Mouse (Mus musculus) liver, embryonic 11.5 days (tissue): ENCODE results near the gene Tcf15. TPM values are rescaled to one million over a fixed set of nuclear protein-coding genes. Genes with fewer than 3 reads are reported as not detected.

Source experiments
- ATAC-seq: fragments of 200-750 bp; cut with Nextera tagmentation; replicated peaks from 2 replicates; pipeline ENCODE4 v1.8.0; 2017; ENCODE audit warnings: moderate number of reproducible peaks, mild to moderate bottlenecking, moderate TSS enrichment, moderate library complexity; ENCODE audit not compliant: low FRiP score
- DNase-seq: peaks from one replicate; pipeline ENCODE4 v3.0.0-alpha.2; 2017; ENCODE audit warnings: low spot score
- H3K27ac ChIP-seq: fragments of 300-500 bp; sonication (generic); 2 replicates; pipeline ENCODE4 v1.5.1; 2014; ENCODE audit warnings: mild to moderate bottlenecking, low read depth, low read length, control low read depth
- H3K27me3 ChIP-seq: fragments of 300-500 bp; sonication (generic); replicated peaks from 2 replicates; pipeline ENCODE4 v1.6.1; 2014; ENCODE audit warnings: low read length, mixed read lengths; ENCODE audit not compliant: control insufficient read depth, insufficient read depth
- H3K36me3 ChIP-seq: fragments of 300-500 bp; sonication (generic); 2 replicates; pipeline ENCODE4 v1.6.1; 2014; ENCODE audit warnings: mild to moderate bottlenecking, low read length, moderate library complexity, mixed read lengths; ENCODE audit not compliant: control insufficient read depth, insufficient read depth
- H3K4me1 ChIP-seq: fragments of 300-500 bp; sonication (generic); replicated peaks from 2 replicates; pipeline ENCODE4 v1.6.1; 2014; ENCODE audit warnings: low read length, mixed read lengths; ENCODE audit not compliant: control insufficient read depth, insufficient read depth
- H3K4me2 ChIP-seq: fragments of 300-500 bp; sonication (generic); 2 replicates; pipeline ENCODE4 v1.6.1; 2014; ENCODE audit warnings: mild to moderate bottlenecking, control low read depth, moderate library complexity
- H3K4me3 ChIP-seq: fragments of 300-500 bp; sonication (generic); 2 replicates; pipeline ENCODE4 v1.5.1; 2014; ENCODE audit warnings: low read depth, low read length, control low read depth
- H3K9ac ChIP-seq: fragments of 300-500 bp; sonication (generic); 2 replicates; pipeline ENCODE4 v1.6.1; 2014; ENCODE audit warnings: low read depth, low read length, control low read depth
- H3K9me3 ChIP-seq: fragments of 300-500 bp; sonication (generic); 2 replicates; pipeline ENCODE4 v1.6.1; 2016; ENCODE audit warnings: low read length, inconsistent platforms, mixed read lengths; ENCODE audit not compliant: control insufficient read depth
- WGBS: fragments of 180-500 bp; shearing (Covaris S2); extraction: QIAGEN DNeasy Blood & Tissue Kit; methylation state at CpG from one replicate; pipeline ENCODE4 v1.1.7; 2014; 5-methylcytosine and 5-hydroxymethylcytosine counted together
- polyA plus RNA-seq: library from polyadenylated mRNA; unstranded; fragments of >200 nt; fragmentation: Nextera tagmentation; extraction: Ambion mirVana; gene quantifications from 2 replicates; pipeline ENCODE4 v1.2.1, GENCODE M21; 2014

The Tcf15 gene
- 2.6 and 2.8 TPM in 2 replicates for polyA plus RNA-seq

DNA sequence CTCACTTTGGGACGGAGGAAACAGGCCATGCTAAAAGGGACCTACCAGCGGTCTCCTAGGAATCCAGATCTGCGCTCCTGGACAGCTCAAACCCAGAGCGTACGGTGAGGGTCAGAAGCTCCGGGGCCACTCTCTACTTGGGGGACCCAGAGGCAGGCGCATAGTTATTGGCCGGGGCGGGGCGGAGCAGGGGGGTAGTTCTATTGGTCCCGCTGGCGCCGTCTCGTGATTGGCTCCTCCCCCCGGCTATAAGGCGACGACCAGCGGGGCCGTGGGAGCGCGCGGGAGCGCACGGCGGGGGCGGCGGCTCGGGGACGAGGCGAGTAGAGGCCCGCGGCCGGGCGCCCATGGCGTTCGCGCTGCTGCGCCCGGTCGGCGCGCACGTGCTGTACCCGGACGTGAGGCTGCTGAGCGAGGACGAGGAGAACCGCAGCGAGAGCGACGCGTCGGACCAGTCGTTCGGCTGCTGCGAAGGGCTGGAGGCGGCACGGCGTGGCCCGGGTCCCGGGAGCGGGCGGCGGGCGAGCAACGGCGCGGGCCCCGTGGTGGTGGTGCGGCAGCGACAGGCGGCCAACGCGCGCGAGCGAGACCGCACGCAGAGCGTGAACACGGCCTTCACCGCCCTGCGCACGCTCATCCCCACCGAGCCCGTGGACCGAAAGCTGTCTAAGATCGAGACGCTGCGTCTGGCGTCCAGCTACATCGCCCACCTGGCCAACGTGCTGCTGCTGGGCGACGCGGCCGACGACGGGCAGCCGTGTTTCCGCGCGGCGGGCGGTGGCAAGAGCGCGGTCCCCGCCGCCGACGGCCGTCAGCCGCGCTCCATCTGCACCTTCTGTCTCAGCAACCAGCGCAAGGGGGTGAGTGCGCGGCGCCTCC is at the start of gene Tcf15:
Gene Tcf15, plus strand, starts transcription at position 283 of the 879 bp plus-strand sequence.
- peaks cover 56% of the 10 kb centered on the region for H3K27me3 ChIP-seq
- 1% methylated on average over 107 of the region's 118 CpGs for WGBS
- DNase-seq, result peak; percentile 59
- peak within 1 kb of the TSS; percentile 70 for H3K4me2 ChIP-seq
- H3K9ac ChIP-seq, result no peak within 1 kb of the TSS
- H3K4me1 ChIP-seq, result peaks cover 10% of the 10 kb centered on the region
- no peaks in the 10 kb centered on the region for H3K36me3 ChIP-seq
- ATAC-seq, result peak; percentile 80
- no peaks in the 10 kb centered on the region for H3K9me3 ChIP-seq
- H3K27ac ChIP-seq, result no peak within 1 kb of the TSS
- peak within 1 kb of the TSS; percentile 46 for H3K4me3 ChIP-seq

DNA sequence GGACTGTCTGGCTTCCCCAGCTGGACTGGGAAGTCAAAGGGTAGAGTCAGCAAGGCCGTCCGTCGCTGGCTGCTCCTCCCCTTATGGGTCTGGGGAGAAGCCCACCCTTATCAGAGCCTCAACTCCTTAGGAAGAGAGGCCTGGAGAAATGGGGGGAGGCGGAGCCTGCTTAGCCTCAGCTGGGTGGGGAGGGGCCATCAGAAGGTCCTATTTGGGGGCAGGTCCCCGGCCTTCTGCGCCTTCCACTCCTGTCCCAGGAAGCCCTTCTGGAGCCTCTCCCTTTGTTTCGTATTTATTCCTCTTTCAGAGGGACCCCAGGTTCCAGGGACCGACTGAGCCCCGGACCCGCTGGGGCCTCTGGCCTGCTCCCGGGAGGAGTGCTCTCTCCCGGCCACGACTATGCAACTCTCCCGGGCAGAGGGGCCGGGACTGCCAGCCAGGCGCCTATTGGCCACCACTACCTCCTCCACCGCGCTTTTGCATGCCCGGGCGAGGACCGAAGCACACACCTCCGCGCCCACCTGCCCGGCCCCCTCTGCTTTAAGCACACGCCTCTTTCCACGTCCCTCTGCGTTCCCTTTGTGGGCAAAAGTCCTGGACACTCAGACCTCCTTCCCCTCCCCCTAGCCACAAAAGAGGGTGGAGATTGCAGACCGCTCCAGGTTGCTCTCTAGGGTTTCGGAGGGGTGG is 48.4 kb upstream of the Tcf15 start:
- no peak for DNase-seq
- peak overlapping the region; percentile 22; the same call in 1 of the 2 replicates for H3K4me2 ChIP-seq
- 7% methylated on average over 29 of the region's 29 CpGs for WGBS
- no peak for ATAC-seq
- H3K27ac ChIP-seq, result no peak overlapping the region
- no peaks in the 10 kb centered on the region for H3K36me3 ChIP-seq
- H3K9me3 ChIP-seq, result no peaks in the 10 kb centered on the region
- H3K4me1 ChIP-seq, result peaks cover 5% of the 10 kb centered on the region; the same call in 1 of the 2 replicates
- H3K27me3 ChIP-seq, result peaks cover 73% of the 10 kb centered on the region
- H3K9ac ChIP-seq, result no peak overlapping the region
- H3K4me3 ChIP-seq, result no peak overlapping the region

DNA sequence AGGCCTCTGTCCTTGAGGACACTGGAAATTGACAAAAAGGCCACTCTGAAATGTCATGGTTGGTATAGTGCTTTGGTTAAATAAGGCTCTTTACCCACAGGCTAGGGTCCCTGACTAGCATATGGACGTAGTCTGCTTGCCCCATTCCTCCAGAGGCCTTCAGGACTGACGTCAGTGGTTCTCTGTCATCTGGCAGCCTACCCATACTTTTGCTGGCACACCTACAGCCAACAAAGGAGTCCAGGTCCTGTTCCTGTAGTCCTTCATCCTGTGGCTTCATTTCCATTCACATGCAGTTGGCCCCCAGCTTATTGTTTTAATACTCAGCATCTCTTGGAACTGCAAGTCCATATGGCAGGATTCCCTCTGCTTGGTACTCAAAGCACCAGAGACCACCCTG is 46.4 kb upstream of the Tcf15 start:
- ATAC-seq (no peak), DNase-seq (no peak)
- Histone ChIP-seq H3K9ac (no peak overlapping the region), H3K4me1 (peaks cover 5% of the 10 kb centered on the region; the same call in 1 of the 2 replicates), H3K9me3 (no peaks in the 10 kb centered on the region), H3K4me2 (no peak overlapping the region), H3K36me3 (no peaks in the 10 kb centered on the region), H3K4me3 (no peak overlapping the region), H3K27ac (no peak overlapping the region), H3K27me3 (peaks cover 61% of the 10 kb centered on the region)
- 59% methylated on average over 2 of the region's 2 CpGs for WGBS

DNA sequence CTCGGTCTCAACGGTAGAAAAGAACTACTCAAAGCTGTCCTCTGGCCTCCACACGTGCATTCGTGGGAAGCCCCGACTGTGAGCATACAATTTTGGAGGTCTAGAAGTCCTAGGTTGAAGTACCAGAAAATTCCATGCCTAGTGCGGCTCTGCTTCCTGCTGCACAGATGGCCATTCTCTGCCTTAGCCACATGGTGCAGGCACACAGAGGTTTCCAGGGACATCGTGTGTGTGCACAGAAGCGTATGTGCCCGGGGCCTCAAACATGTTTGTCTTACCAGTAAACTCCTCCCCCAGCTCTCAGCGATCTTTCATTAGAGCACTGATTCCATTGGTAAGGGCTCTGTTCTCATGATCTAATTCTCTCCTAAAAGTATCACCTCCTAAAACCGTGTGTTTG is 45.4 kb upstream of the Tcf15 start:
- H3K9ac ChIP-seq, result no peak overlapping the region
- H3K4me2 ChIP-seq, result no peak overlapping the region
- no peak overlapping the region for H3K27ac ChIP-seq
- peaks cover 5% of the 10 kb centered on the region; the same call in 1 of the 2 replicates for H3K4me1 ChIP-seq
- H3K9me3 ChIP-seq, result no peaks in the 10 kb centered on the region
- no peaks in the 10 kb centered on the region for H3K36me3 ChIP-seq
- no peak overlapping the region for H3K4me3 ChIP-seq
- peaks cover 55% of the 10 kb centered on the region for H3K27me3 ChIP-seq
- DNase-seq, result no peak
- no peak for ATAC-seq
- 75% methylated on average over 11 of the region's 11 CpGs for WGBS

DNA sequence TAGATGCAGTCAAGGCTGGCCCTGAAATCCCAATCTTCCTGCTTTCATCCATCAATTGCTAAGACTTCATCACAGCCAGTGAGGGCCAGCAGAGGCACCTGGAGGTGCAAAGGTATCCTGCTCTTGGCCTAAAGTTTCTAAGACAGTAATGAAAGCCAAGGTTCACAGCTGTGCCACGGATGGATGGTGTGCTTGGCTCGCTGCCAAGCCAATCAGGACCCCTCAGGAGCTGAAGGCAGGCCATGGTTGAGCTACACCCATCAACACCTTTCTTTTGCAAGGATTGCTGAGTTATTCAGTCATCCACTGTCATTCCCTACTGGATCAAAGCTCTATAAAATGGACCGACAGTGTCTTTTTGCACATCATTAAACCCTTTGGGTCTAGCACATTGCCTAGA is 43.8 kb upstream of the Tcf15 start:
- WGBS, result 71% methylated on average over 3 of the region's 3 CpGs
- ATAC-seq, result no peak

DNA sequence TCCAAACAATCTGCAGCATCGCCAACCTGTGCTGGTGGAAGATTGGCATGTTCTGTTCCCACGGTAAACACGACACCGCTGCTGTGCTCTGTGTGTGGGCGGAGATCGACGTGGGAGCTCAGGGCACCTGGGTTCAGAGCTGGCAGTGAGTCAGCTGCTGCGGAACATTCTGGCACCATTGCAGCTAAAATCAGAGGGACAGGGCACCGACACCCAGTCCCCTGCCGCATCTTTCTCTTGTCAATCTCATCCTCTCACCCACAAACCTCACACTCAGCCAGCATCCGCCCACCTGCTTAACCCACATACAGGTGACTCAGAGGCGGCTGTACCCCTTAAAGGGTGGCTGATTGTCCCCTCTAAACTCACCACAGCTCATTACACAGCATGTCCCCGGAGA is 41.6 kb upstream of the Tcf15 start:
- H3K27me3 ChIP-seq, result peaks cover 19% of the 10 kb centered on the region
- no peak overlapping the region for H3K4me3 ChIP-seq
- peaks cover 6% of the 10 kb centered on the region for H3K4me1 ChIP-seq
- no peak overlapping the region for H3K9ac ChIP-seq
- H3K4me2 ChIP-seq, result no peak overlapping the region
- no peak overlapping the region for H3K27ac ChIP-seq
- H3K36me3 ChIP-seq, result no peaks in the 10 kb centered on the region
- WGBS, result 77% methylated on average over 13 of the region's 13 CpGs
- ATAC-seq (no peak), DNase-seq (no peak)
- H3K9me3 ChIP-seq, result no peaks in the 10 kb centered on the region

More for the DNA sequence above, 43.8 kb upstream of the Tcf15 start:
- Histone ChIP-seq H3K4me2 (no peak overlapping the region), H3K9me3 (no peaks in the 10 kb centered on the region), H3K9ac (no peak overlapping the region), H3K4me3 (no peak overlapping the region), H3K36me3 (no peaks in the 10 kb centered on the region), H3K27me3 (peaks cover 39% of the 10 kb centered on the region), H3K4me1 (no peaks in the 10 kb centered on the region; the same call in 1 of the 2 replicates), H3K27ac (no peak overlapping the region)
- DNase-seq, result no peak

DNA sequence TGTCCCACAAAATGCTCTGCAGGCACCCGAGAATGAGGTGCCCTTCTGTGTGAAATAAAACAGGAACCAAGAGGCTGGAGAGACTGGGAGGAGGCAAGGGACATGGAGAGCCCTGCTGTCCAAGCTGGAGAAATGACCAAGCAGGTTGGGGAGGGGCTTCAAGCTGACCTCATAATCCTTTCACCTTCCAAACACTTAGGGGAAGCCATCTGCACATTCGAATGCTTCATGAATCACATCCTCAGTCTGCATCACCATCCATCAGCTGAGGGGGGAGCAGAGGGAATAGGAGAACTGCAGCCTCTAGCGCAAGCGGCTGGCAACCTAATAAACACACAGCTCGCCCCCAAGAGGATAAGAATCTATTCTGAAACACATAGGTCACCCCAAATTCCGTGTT is 41.0 kb upstream of the Tcf15 start:
- Histone ChIP-seq H3K4me1 (peaks cover 6% of the 10 kb centered on the region), H3K27me3 (peaks cover 17% of the 10 kb centered on the region), H3K9me3 (no peaks in the 10 kb centered on the region), H3K36me3 (no peaks in the 10 kb centered on the region), H3K27ac (no peak overlapping the region), H3K4me3 (no peak overlapping the region), H3K4me2 (no peak overlapping the region), H3K9ac (no peak overlapping the region)
- WGBS, result 67% methylated on average over 6 of the region's 6 CpGs
- DNase-seq, result no peak
- ATAC-seq, result no peak

DNA sequence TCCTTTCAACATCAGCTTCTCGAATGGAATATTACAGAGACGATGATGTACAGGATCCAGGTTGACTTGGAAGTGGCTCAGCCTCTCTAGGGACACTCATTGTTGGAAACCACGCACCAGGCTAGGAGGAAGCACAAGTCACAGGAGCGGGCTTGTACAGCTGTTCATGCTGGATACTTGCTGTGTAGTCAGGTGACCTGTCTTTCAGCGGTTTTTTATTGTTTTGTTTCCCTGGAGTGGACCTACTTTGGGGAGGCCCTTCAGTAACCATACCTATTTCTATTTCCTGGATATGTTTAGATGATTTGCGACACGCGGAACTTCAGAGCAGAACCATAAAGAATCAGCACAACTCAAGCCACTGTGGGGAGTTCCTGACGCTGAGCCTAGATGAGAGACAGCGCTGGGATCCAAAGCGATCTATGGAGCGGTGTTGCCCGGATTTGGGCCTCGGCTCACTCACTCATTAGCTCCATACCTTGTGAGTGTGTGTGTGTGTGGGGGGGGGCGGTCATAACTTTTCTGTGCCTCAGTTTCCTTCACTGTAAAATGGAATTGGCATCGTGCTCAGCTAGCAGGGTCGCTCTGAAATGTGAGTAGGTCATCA is 38.5 kb upstream of the Tcf15 start:
- Histone ChIP-seq H3K36me3 (0 out of 2 replicates have a peak, but pooled peaks cover 2% of the 10 kb centered on the region), H3K4me1 (peaks cover 6% of the 10 kb centered on the region), H3K9ac (peak overlapping the region; percentile 87), H3K27ac (peak overlapping the region; percentile 48), H3K4me2 (peak overlapping the region; percentile 86), H3K27me3 (peaks cover 10% of the 10 kb centered on the region; the same call in 1 of the 2 replicates), H3K9me3 (no peaks in the 10 kb centered on the region), H3K4me3 (peak overlapping the region; percentile 74)
- ATAC-seq, result peak; percentile 57
- no peak for DNase-seq
- WGBS, result 22% methylated on average over 17 of the region's 17 CpGs
